12 mouse cellular contexts compared by ENCODE assay signal in the genomic region with DNA sequence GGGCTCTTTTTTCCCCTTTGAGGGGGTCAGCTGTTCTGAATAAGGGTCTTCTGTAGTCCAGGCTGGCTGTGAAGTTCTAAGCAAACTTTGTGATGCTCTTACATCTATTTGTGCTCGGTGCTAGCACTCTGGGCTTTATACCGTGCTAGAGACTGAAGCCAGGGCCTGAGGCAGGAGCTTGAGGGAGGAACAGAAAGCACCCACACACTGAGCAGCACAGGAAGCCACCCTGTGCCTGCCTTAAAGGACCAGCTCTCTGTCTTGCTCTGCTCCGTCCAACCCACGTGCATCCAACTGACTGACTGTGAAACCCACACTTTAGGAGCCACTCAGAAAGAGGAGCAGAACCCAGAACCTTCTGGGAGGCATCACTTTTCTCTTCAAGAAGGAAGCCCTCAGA. TPM values are rescaled to one million over a fixed set of nuclear protein-coding genes. Genes with fewer than 3 reads are reported as not detected.
A peak's percentile ranks its signal among the peaks of the same experiment; 100 is the strongest.
DNase-seq lines count a peak whose midpoint lies in the region; ATAC-seq and TF ChIP-seq lines count a peak whose summit lies in the region.
"Had no signal": no experiment of that assay in that cellular context is flagged by ENCODE, and none has a peak within 500 bp of the region (broad histone marks: within the 10 kb centered on the region; RNA-seq: fewer than 3 reads in every experiment).

No protein-coding gene starts in this region.

- no peak for TF ChIP-seq CTCF in midbrain, postnatal 0 days (IDR thresholded peaks at IDR 0.05)
- no peak for TF ChIP-seq CTCF in liver, postnatal 0 days (IDR thresholded peaks at IDR 0.05; ENCODE audit: low read depth)

- WGBS in kidney, embryonic 14.5 days, result 65% methylated on average over 4 of the region's 4 CpGs
- WGBS in embryonic facial prominence, embryonic 12.5 days, result 66% methylated on average over 4 of the region's 4 CpGs
- 85% methylated on average over 4 of the region's 4 CpGs for WGBS in hindbrain, embryonic 14.5 days
- 73% methylated on average over 4 of the region's 4 CpGs for WGBS in midbrain, postnatal 0 days
- WGBS in liver, postnatal 0 days (ENCODE audit: insufficient replicate concordance), result 51% methylated on average over 4 of the region's 4 CpGs

- H3K9me3 ChIP-seq in kidney, embryonic 14.5 days (ENCODE audit: control insufficient read depth, low read length), result no peaks in the 10 kb centered on the region
- no peaks in the 10 kb centered on the region for H3K9me3 ChIP-seq in embryonic facial prominence, embryonic 12.5 days
- H3K9me3 ChIP-seq in hindbrain, embryonic 14.5 days (ENCODE audit: control insufficient read depth, low read length), result no peaks in the 10 kb centered on the region
- H3K9me3 ChIP-seq in midbrain, postnatal 0 days (ENCODE audit: low read length), result no peaks in the 10 kb centered on the region
- peaks cover 4% of the 10 kb centered on the region; the same call in 1 of the 2 replicates for H3K9me3 ChIP-seq in liver, postnatal 0 days (ENCODE audit: low read length)

- no peak for TF ChIP-seq EP300 in liver, postnatal 0 days (IDR thresholded peaks at IDR 0.05; ENCODE audit: low read depth)

- no peaks in the 10 kb centered on the region for H3K4me1 ChIP-seq in kidney, embryonic 14.5 days (ENCODE audit: control insufficient read depth, insufficient read depth, low read length)
- no peaks in the 10 kb centered on the region for H3K4me1 ChIP-seq in embryonic facial prominence, embryonic 12.5 days
- H3K4me1 ChIP-seq in hindbrain, embryonic 14.5 days (replicated peaks; ENCODE audit: control insufficient read depth, insufficient read depth, low read length), result 0 out of 2 replicates have a peak, but pooled peaks cover 3% of the 10 kb centered on the region
- no peaks in the 10 kb centered on the region for H3K4me1 ChIP-seq in midbrain, postnatal 0 days (ENCODE audit: insufficient read depth, low read length)
- no peaks in the 10 kb centered on the region for H3K4me1 ChIP-seq in liver, postnatal 0 days (ENCODE audit: insufficient read depth)

- peak; percentile 15; the same call in 1 of the 2 replicates for ATAC-seq in kidney, embryonic 14.5 days (ENCODE audit: low FRiP score, low TSS enrichment)
- peak; percentile 8; the same call in 1 of the 2 replicates for ATAC-seq in embryonic facial prominence, embryonic 12.5 days (ENCODE audit: insufficient number of reproducible peaks, insufficient read depth, low FRiP score, low TSS enrichment)
- ATAC-seq in hindbrain, embryonic 14.5 days (ENCODE audit: low FRiP score), result no peak
- 0 out of 2 replicates have a peak, but pooled peaks have one; percentile 18 for ATAC-seq in midbrain, postnatal 0 days (ENCODE audit: low FRiP score)
- ATAC-seq in liver, postnatal 0 days, result no peak

- no peak overlapping the region for H3K9ac ChIP-seq in kidney, embryonic 14.5 days (ENCODE audit: low read depth, low read length)
- peak overlapping the region; percentile 40; the same call in 1 of the 2 replicates for H3K9ac ChIP-seq in embryonic facial prominence, embryonic 12.5 days
- peak overlapping the region; percentile 44 for H3K9ac ChIP-seq in hindbrain, embryonic 14.5 days
- 0 out of 2 replicates have a peak overlapping the region, but pooled peaks have one; percentile 44 for H3K9ac ChIP-seq in midbrain, postnatal 0 days (replicated peaks; ENCODE audit: low read length, poor library complexity, severe bottlenecking)
- H3K9ac ChIP-seq in liver, postnatal 0 days (replicated peaks), result no peak overlapping the region

- no peak overlapping the region for H3K27ac ChIP-seq in kidney, embryonic 14.5 days (ENCODE audit: low read depth, low read length)
- no peak overlapping the region; the same call in 1 of the 2 replicates for H3K27ac ChIP-seq in embryonic facial prominence, embryonic 12.5 days
- no peak overlapping the region for H3K27ac ChIP-seq in hindbrain, embryonic 14.5 days
- no peak overlapping the region for H3K27ac ChIP-seq in midbrain, postnatal 0 days (ENCODE audit: low read depth, low read length)
- H3K27ac ChIP-seq in liver, postnatal 0 days (ENCODE audit: low read depth), result no peak overlapping the region

- no peak for DNase-seq in kidney, adult 18-20 months
- DNase-seq in hindbrain, embryonic 14.5 days (ENCODE audit: low spot score), result no peak
- no peak for DNase-seq in midbrain, postnatal 0 days (ENCODE audit: low spot score)
- DNase-seq in liver, postnatal 0 days, result no peak
- no peak for DNase-seq in cerebellum, adult 9-10 months
- no peak for DNase-seq in embryo, embryonic 10.5 days (ENCODE audit: low spot score)
- DNase-seq: cerebellum, postnatal 14 days; heart, adult 18-20 months; spleen, adult 18-20 months had no signal

- H3K36me3 ChIP-seq in kidney, embryonic 14.5 days (ENCODE audit: control insufficient read depth, insufficient read depth, low read length), result no peaks in the 10 kb centered on the region
- H3K36me3 ChIP-seq in embryonic facial prominence, embryonic 12.5 days, result no peaks in the 10 kb centered on the region
- H3K36me3 ChIP-seq in hindbrain, embryonic 14.5 days (replicated peaks; ENCODE audit: control insufficient read depth, insufficient read depth), result no peaks in the 10 kb centered on the region
- H3K36me3 ChIP-seq in midbrain, postnatal 0 days (ENCODE audit: insufficient read depth, low read length), result no peaks in the 10 kb centered on the region
- no peaks in the 10 kb centered on the region for H3K36me3 ChIP-seq in liver, postnatal 0 days (replicated peaks; ENCODE audit: insufficient read depth, low read length)

- H3K27me3 ChIP-seq in kidney, embryonic 14.5 days (ENCODE audit: control insufficient read depth, insufficient read depth, low read length), result no peaks in the 10 kb centered on the region
- no peaks in the 10 kb centered on the region for H3K27me3 ChIP-seq in embryonic facial prominence, embryonic 12.5 days
- H3K27me3 ChIP-seq in hindbrain, embryonic 14.5 days (ENCODE audit: control insufficient read depth, insufficient read depth, low read length), result no peaks in the 10 kb centered on the region
- no peaks in the 10 kb centered on the region for H3K27me3 ChIP-seq in midbrain, postnatal 0 days (ENCODE audit: insufficient read depth, low read length)
- H3K27me3 ChIP-seq in liver, postnatal 0 days (ENCODE audit: insufficient read depth, low read length), result no peaks in the 10 kb centered on the region

- H3K4me2 ChIP-seq in kidney, embryonic 14.5 days (replicated peaks; ENCODE audit: low read depth, low read length), result no peak overlapping the region
- no peak overlapping the region for H3K4me2 ChIP-seq in embryonic facial prominence, embryonic 12.5 days (replicated peaks)
- no peak overlapping the region for H3K4me2 ChIP-seq in hindbrain, embryonic 14.5 days (replicated peaks)
- no peak overlapping the region for H3K4me2 ChIP-seq in midbrain, postnatal 0 days (ENCODE audit: low read depth, low read length, poor library complexity, severe bottlenecking)
- H3K4me2 ChIP-seq in liver, postnatal 0 days (ENCODE audit: low read depth, low read length), result no peak overlapping the region

- no peak overlapping the region for H3K4me3 ChIP-seq in kidney, embryonic 14.5 days (ENCODE audit: low read length)
- no peak overlapping the region for H3K4me3 ChIP-seq in embryonic facial prominence, embryonic 12.5 days
- H3K4me3 ChIP-seq in hindbrain, embryonic 14.5 days (replicated peaks; ENCODE audit: low read length), result no peak overlapping the region
- H3K4me3 ChIP-seq in midbrain, postnatal 0 days (ENCODE audit: low read depth, low read length), result no peak overlapping the region
- no peak overlapping the region for H3K4me3 ChIP-seq in liver, postnatal 0 days (ENCODE audit: low read depth, low read length)

RNA-seq across cellular contexts. Expression of gene Bdh2, which starts 0.9 kb away (rescaled TPM):
- 18.1 and 18.2 TPM in 2 replicates for polyA plus RNA-seq in kidney, embryonic 14.5 days (2014; fragmentation: Nextera tagmentation; extraction: Ambion mirVana)
- polyA plus RNA-seq in embryonic facial prominence, embryonic 12.5 days (2016; fragmentation: Nextera tagmentation; extraction: Ambion mirVana), result 19.7 and 25.3 TPM in 2 replicates
- polyA plus RNA-seq in hindbrain, embryonic 14.5 days (2014; fragmentation: Nextera tagmentation; extraction: Ambion mirVana), result 4.6 and 5.5 TPM in 2 replicates
- total RNA-seq in midbrain, postnatal 0 days (2014; rRNA removed), result 2.0 and 2.9 TPM in 2 replicates
- 6.4 TPM in 2 replicates for polyA plus RNA-seq in midbrain, postnatal 0 days (2015; fragmentation: Nextera tagmentation; extraction: Ambion mirVana)
- 0.59 and 0.67 TPM in 2 replicates for polyA plus RNA-seq in liver, postnatal 0 days (2015; fragmentation: Nextera tagmentation; extraction: Ambion mirVana)

RNA-seq across cellular contexts. Expression of gene Slc9b2, which starts 27.3 kb away (rescaled TPM):
- polyA plus RNA-seq in kidney, embryonic 14.5 days (2014; fragmentation: Nextera tagmentation; extraction: Ambion mirVana), result 2.5 and 4.9 TPM in 2 replicates
- polyA plus RNA-seq in embryonic facial prominence, embryonic 12.5 days (2016; fragmentation: Nextera tagmentation; extraction: Ambion mirVana), result 3.5 and 3.8 TPM in 2 replicates
- 1.8 and 2.9 TPM in 2 replicates for polyA plus RNA-seq in hindbrain, embryonic 14.5 days (2014; fragmentation: Nextera tagmentation; extraction: Ambion mirVana)
- total RNA-seq in midbrain, postnatal 0 days (2014; rRNA removed), result 1.8 and 2.1 TPM in 2 replicates
- polyA plus RNA-seq in midbrain, postnatal 0 days (2015; fragmentation: Nextera tagmentation; extraction: Ambion mirVana), result 2.6 and 2.8 TPM in 2 replicates
- polyA plus RNA-seq in liver, postnatal 0 days (2015; fragmentation: Nextera tagmentation; extraction: Ambion mirVana), result 0.11 TPM in 1 of 2 replicates, not detected in the other
- polyA plus RNA-seq: liver, adult 2 months had no signal

Comparison
In these comparisons a context has a peak if more than half of its experiments do, and no peak if none do; other contexts are left out.
1. ATAC-seq: peak in kidney, embryonic 14.5 days (single experiment), embryonic facial prominence, embryonic 12.5 days (single experiment) and midbrain, postnatal 0 days (single experiment); none in hindbrain, embryonic 14.5 days (single experiment) and liver, postnatal 0 days (single experiment).
2. H3K9ac ChIP-seq: peak in embryonic facial prominence, embryonic 12.5 days (single experiment), hindbrain, embryonic 14.5 days (single experiment) and midbrain, postnatal 0 days (single experiment); none in kidney, embryonic 14.5 days (single experiment) and liver, postnatal 0 days (single experiment).